Mouse (Mus musculus): Measurements from ENCODE around the gene Olfr315. TPM values are rescaled to one million over a fixed set of nuclear protein-coding genes. Genes with fewer than 3 reads are reported as not detected.
"Not testable (repeated sequence)": the region's sequence is repeated elsewhere in the genome, so short reads cannot be mapped to it uniquely, and the experiment has no call there.

The Olfr315 gene
- total RNA-seq, 2 experiments from 2014 or later = not detected

DNA sequence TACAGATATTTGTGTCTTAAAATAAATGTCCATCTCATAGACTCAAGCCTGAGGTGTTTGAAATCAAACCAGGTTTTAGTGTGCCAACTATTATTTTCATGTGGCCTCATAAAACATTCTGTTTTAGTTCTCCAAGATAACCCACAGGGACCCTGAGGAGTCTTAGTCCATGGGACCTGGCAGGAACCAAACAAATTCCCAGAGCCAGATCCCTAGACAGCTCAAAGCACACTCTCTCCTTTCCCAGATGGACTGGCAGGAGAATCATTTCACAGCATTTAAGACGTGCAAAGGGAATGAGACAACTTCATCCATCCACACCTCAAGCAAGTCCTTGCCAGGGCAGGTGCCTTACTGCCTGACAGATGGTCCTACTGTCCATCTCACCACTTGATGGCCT lies 41.7 kb downstream of the Olfr315 start, which contains the start of gene Olfr313:
TSS of gene Olfr313 (plus strand) at position 301 of the 400 bp plus-strand sequence.
- intact Hi-C loops (cut with DNase I); DNase-seq: not testable (repeated sequence)

DNA sequence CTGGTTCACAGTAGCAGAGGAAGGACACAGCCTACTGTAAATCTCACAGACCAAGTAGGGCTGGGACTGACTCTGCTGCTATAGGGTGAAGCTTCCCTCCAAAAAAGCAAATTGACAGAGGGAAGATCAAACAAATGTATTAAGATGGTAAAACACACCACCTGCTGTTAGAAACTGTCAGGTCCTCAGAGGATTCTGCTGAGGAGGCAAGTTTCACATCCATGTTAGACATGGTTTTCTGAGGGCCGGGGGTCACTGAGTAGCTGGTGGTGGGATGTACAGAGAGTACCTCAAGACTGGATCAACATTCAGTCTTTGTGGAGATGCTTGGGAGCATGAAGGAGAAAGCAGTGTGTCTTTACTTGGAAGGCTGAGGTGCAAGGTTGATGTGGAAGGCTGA lies 42.7 kb downstream of the Olfr315 start:
- intact Hi-C loops (cut with DNase I) = no loop called here
- no peak for DNase-seq

DNA sequence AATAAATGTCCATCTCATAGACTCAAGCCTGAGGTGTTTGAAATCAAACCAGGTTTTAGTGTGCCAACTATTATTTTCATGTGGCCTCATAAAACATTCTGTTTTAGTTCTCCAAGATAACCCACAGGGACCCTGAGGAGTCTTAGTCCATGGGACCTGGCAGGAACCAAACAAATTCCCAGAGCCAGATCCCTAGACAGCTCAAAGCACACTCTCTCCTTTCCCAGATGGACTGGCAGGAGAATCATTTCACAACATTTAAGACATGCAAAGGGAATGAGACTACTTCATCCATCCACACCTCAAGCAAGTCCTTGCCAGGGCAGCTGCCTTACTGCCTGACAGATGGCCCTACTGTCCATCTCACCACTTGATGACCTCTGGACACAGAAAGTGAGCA lies 55.9 kb downstream of the Olfr315 start, which contains the start of gene Olfr312:
TSS of gene Olfr312 (plus strand) at position 301 of the 400 bp plus-strand sequence.
- intact Hi-C loops (cut with DNase I); DNase-seq: not testable (repeated sequence)

DNA sequence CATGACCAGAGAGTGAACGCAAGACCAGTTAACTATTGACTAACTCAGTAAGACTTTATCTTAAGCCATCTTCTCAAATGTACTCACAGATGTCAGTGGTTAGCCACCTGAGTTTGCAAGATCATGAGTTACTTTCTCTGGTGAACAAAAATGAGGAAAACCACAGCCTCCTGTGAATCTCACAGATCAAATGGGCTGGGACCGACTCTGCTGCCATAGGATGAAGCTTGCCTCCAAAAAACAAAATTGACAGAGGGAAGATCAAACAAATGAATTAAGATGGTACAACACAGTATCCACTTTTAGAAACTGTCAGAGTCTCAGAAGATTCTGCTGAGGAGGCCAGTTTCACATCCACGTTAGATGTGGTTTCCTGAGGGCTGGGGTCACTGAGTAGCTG lies 56.8 kb downstream of the Olfr315 start:
- DNase-seq = no peak
- intact Hi-C loops (cut with DNase I) = no loop called here

Other genes with a start within 250 kb of the Olfr315 start
- gene Olfr330, start 238.4 kb upstream of the Olfr315 start, total RNA-seq (2021) = not detected
- not detected for gene Olfr329-ps, start 226.8 kb upstream of the Olfr315 start, total RNA-seq (2021)
- under 1 TPM in 1 of 2 experiments, not detected in 1; 0.07 TPM for gene Olfr328, start 217.6 kb upstream of the Olfr315 start, total RNA-seq (2021)
- gene Olfr224, start 202.6 kb upstream of the Olfr315 start, total RNA-seq (2021) = not detected
- gene Olfr325, start 195.5 kb upstream of the Olfr315 start, total RNA-seq (2021) = not detected
- gene Olfr324, start 178.1 kb upstream of the Olfr315 start, total RNA-seq (2021) = not detected
- gene 2210407C18Rik, start 157.1 kb upstream of the Olfr315 start, total RNA-seq (2021) = under 1 TPM; 0.52 to 0.79 TPM
- gene Olfr323, start 142.7 kb upstream of the Olfr315 start, total RNA-seq (2021) = not detected
- gene Trim58, start 132.7 kb upstream of the Olfr315 start, total RNA-seq (2021) = under 1 TPM in 1 of 2 experiments, not detected in 1; 0.12 TPM
- not detected for gene Olfr322, start 114.4 kb upstream of the Olfr315 start, total RNA-seq (2021)
- gene Olfr320, start 92.1 kb upstream of the Olfr315 start, total RNA-seq (2021) = not detected
- not detected for gene Olfr319, start 74.0 kb upstream of the Olfr315 start, total RNA-seq (2021)
- not detected for gene Olfr318, start 49.2 kb upstream of the Olfr315 start, total RNA-seq (2021)
- gene Olfr317, start 34.0 kb upstream of the Olfr315 start, total RNA-seq (2021) = not detected
- not detected for gene Olfr316, start 20.5 kb upstream of the Olfr315 start, total RNA-seq (2021)
- not detected for gene Olfr314, start 9.8 kb downstream of the Olfr315 start, total RNA-seq (2021)
- under 1 TPM in 1 of 2 experiments, not detected in 1; 0.67 TPM for gene Fam183b, start 28.8 kb downstream of the Olfr315 start, total RNA-seq (2021)
- gene Olfr313, start 41.8 kb downstream of the Olfr315 start, total RNA-seq (2021) = not detected
- not detected for gene Olfr312, start 56.0 kb downstream of the Olfr315 start, total RNA-seq (2021)
- gene Olfr311, start 66.1 kb downstream of the Olfr315 start, total RNA-seq (2021) = not detected
- gene Gm12258, start 74.0 kb downstream of the Olfr315 start, total RNA-seq (2021) = 1 to 10 TPM; 2.3 to 3.5 TPM
- gene 2810021J22Rik, start 94.0 kb downstream of the Olfr315 start, total RNA-seq (2021) = 1 to 10 TPM; 3.5 to 3.9 TPM
- 1 to 10 TPM; 5.2 to 6.1 TPM for gene Zfp39, start 131.0 kb downstream of the Olfr315 start, total RNA-seq (2021)
- under 1 TPM in 1 of 2 experiments, not detected in 1; 0.12 TPM for gene Btnl10, start 144.7 kb downstream of the Olfr315 start, total RNA-seq (2021)
- gene Rnf187, start 165.7 kb downstream of the Olfr315 start, total RNA-seq (2021) = 100 to 1,000 TPM; 162 to 173 TPM
- 10 to 100 TPM; 11.0 to 13.0 TPM for gene Hist3h2ba, start 175.7 kb downstream of the Olfr315 start, total RNA-seq (2021)
- gene Hist3h2a, start 181.5 kb downstream of the Olfr315 start, total RNA-seq (2021) = 10 to 100 TPM; 33.2 to 36.7 TPM
- gene Trim17, start 181.5 kb downstream of the Olfr315 start, total RNA-seq (2021) = under 1 TPM; 0.12 to 0.22 TPM
- 10 to 100 TPM; 19.9 to 20.8 TPM for gene Trim11, start 204.9 kb downstream of the Olfr315 start, total RNA-seq (2021)